Mouse (Mus musculus): ENCODE data around the gene P2rx3. TPM values are rescaled to one million over a fixed set of nuclear protein-coding genes. Genes with fewer than 3 reads are reported as not detected.

P2rx3 gene
- total and polyA plus RNA-seq, 3 experiments, result 0.05 to 0.60 TPM; not detected in 1

DNA sequence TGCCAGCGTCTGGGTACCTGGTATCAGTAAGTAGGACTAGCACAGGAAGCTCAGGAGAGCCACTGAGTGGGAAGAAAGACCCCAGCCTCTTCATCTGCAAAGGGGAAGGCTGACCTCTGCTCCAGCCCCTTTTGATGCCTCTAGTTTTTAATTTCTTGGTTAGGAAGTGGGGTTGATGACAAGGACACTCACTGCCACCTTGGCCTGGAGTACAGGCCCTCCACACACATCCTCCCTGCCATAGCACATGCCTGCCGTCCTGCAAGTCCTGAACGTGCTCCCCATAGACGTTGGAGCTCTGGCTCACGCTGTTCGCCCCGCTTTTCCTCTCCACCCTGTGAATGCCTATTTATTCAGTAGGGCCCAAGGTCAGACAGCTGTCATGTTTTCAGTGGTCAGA lies 30.7 kb downstream of the P2rx3 start:
- Histone ChIP-seq H3K36me3 (replicated peaks) (no peaks in the 10 kb centered on the region), H3K4me3 (ENCODE audit: low read depth, low read length) (no peak overlapping the region), H3K27me3 (ENCODE audit: insufficient read depth, low read length) (peaks cover 31% of the 10 kb centered on the region), H3K9me3 (replicated peaks) (no peaks in the 10 kb centered on the region), H3K4me1 (ENCODE audit: insufficient read depth, low read depth, low read length) (peaks cover 16% of the 10 kb centered on the region)
- ATAC-seq (ENCODE audit: extremely low read depth, insufficient number of reproducible peaks, low FRiP score, poor library complexity, severe bottlenecking), result no peak
- no peak for TF ChIP-seq GATA2 (IDR thresholded peaks at IDR 0.05; ENCODE audit: borderline replicate concordance, low read depth, low read length)
- no peak for TF ChIP-seq CTCF (IDR thresholded peaks at IDR 0.05; ENCODE audit: low read depth, low read length)
- no peak for TF ChIP-seq POLR2AphosphoS5 (IDR thresholded peaks at IDR 0.05; ENCODE audit: insufficient replicate concordance, low read depth, low read length)
- TF ChIP-seq GATA1 (IDR thresholded peaks at IDR 0.05; ENCODE audit: borderline replicate concordance, low read length), result no peak
- no peak for TF ChIP-seq TAL1 (conservative IDR thresholded peaks at IDR 0.05; ENCODE audit: low read depth, low read length)
- no peak for DNase-seq (ENCODE audit: low spot score)

DNA sequence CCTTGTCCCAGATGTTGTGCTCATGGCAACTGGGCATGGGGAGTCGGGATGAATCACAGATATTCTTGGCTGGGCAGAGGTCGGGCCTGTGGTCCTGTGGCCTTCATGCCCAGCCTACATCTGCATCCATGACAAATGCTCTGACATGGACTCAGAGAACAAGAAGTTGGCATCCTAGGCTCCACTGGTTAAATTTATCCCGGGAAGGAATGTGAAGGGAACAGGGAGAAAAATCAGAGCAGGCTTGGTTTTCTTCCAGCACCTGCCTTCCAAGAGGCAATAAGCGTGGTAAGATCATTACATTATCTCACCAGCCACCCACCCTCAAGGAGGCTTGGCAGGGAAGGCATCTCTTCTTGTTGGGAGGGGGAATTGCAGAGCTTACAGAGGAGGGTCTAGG lies 32.9 kb downstream of the P2rx3 start:
- DNase-seq (ENCODE audit: low spot score) (no peak), ATAC-seq (ENCODE audit: extremely low read depth, insufficient number of reproducible peaks, low FRiP score, poor library complexity, severe bottlenecking) (no peak)
- Histone ChIP-seq H3K4me1 (ENCODE audit: insufficient read depth, low read depth, low read length) (peaks cover 14% of the 10 kb centered on the region), H3K27me3 (ENCODE audit: insufficient read depth, low read length) (peaks cover 44% of the 10 kb centered on the region), H3K9me3 (replicated peaks) (no peaks in the 10 kb centered on the region), H3K4me3 (ENCODE audit: low read depth, low read length) (no peak overlapping the region), H3K36me3 (replicated peaks) (no peaks in the 10 kb centered on the region)
- TF ChIP-seq CTCF (IDR thresholded peaks at IDR 0.05; ENCODE audit: low read depth, low read length) (no peak), POLR2AphosphoS5 (IDR thresholded peaks at IDR 0.05; ENCODE audit: insufficient replicate concordance, low read depth, low read length) (no peak), GATA2 (IDR thresholded peaks at IDR 0.05; ENCODE audit: borderline replicate concordance, low read depth, low read length) (no peak), TAL1 (conservative IDR thresholded peaks at IDR 0.05; ENCODE audit: low read depth, low read length) (no peak), GATA1 (IDR thresholded peaks at IDR 0.05; ENCODE audit: borderline replicate concordance, low read length) (no peak)

DNA sequence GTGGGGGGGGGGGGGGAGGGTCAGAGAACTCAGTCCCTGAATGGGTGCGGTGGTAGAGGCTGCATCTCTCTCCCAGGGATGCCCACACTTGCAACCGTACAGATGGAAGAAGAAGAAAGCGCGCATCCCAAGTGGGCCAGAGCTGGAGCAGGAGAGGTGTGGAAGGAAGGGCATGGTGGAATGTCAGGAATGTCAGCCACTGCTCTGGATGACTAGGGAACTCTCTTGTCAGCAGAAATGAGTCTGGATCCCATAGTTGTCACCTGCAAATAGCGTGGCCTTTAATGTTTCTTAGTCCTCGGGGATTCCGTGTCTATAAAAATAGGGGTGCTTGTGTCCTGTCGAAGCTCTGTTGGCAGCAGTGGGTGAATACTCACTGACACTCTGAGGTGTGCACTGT lies 34.7 kb downstream of the P2rx3 start:
- H3K27me3 ChIP-seq (ENCODE audit: insufficient read depth, low read length), result peaks cover 55% of the 10 kb centered on the region
- no peaks in the 10 kb centered on the region for H3K9me3 ChIP-seq (replicated peaks)
- H3K4me3 ChIP-seq (ENCODE audit: low read depth, low read length), result no peak overlapping the region
- ATAC-seq (ENCODE audit: extremely low read depth, insufficient number of reproducible peaks, low FRiP score, poor library complexity, severe bottlenecking) (no peak), DNase-seq (ENCODE audit: low spot score) (no peak)
- peaks cover 12% of the 10 kb centered on the region for H3K4me1 ChIP-seq (ENCODE audit: insufficient read depth, low read depth, low read length)
- H3K36me3 ChIP-seq (replicated peaks), result no peaks in the 10 kb centered on the region
- no peak for TF ChIP-seq GATA1 (IDR thresholded peaks at IDR 0.05; ENCODE audit: borderline replicate concordance, low read length)
- no peak for TF ChIP-seq TAL1 (conservative IDR thresholded peaks at IDR 0.05; ENCODE audit: low read depth, low read length)
- no peak for TF ChIP-seq CTCF (IDR thresholded peaks at IDR 0.05; ENCODE audit: low read depth, low read length)
- TF ChIP-seq GATA2 (IDR thresholded peaks at IDR 0.05; ENCODE audit: borderline replicate concordance, low read depth, low read length), result no peak
- no peak for TF ChIP-seq POLR2AphosphoS5 (IDR thresholded peaks at IDR 0.05; ENCODE audit: insufficient replicate concordance, low read depth, low read length)

DNA sequence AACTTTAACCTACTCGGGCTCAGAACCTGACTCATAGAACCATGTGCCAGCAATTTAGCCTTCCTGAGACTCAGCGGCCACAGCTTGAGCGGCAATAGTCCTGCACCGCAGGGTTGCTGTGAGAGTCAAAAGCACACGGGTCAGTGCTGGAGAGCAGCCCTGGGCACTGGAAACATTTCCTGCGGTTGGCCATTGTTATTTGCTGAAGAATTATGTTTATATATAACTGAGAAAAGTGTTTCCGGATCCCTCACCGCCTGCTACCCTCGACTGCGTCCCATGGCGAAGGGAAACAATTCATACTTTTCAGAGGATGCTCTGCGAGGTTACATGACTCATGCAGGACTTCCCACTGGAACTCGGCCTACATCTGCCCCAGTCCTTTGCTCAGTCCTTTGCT lies 35.8 kb downstream of the P2rx3 start:
- Histone ChIP-seq H3K4me1 (ENCODE audit: insufficient read depth, low read depth, low read length) (peaks cover 14% of the 10 kb centered on the region), H3K36me3 (replicated peaks) (no peaks in the 10 kb centered on the region), H3K9me3 (replicated peaks) (no peaks in the 10 kb centered on the region), H3K4me3 (ENCODE audit: low read depth, low read length) (no peak overlapping the region), H3K27me3 (ENCODE audit: insufficient read depth, low read length) (peaks cover 52% of the 10 kb centered on the region)
- DNase-seq (ENCODE audit: low spot score) (no peak), ATAC-seq (ENCODE audit: extremely low read depth, insufficient number of reproducible peaks, low FRiP score, poor library complexity, severe bottlenecking) (no peak)
- TF ChIP-seq POLR2AphosphoS5 (IDR thresholded peaks at IDR 0.05; ENCODE audit: insufficient replicate concordance, low read depth, low read length) (no peak), GATA1 (IDR thresholded peaks at IDR 0.05; ENCODE audit: borderline replicate concordance, low read length) (no peak)

DNA sequence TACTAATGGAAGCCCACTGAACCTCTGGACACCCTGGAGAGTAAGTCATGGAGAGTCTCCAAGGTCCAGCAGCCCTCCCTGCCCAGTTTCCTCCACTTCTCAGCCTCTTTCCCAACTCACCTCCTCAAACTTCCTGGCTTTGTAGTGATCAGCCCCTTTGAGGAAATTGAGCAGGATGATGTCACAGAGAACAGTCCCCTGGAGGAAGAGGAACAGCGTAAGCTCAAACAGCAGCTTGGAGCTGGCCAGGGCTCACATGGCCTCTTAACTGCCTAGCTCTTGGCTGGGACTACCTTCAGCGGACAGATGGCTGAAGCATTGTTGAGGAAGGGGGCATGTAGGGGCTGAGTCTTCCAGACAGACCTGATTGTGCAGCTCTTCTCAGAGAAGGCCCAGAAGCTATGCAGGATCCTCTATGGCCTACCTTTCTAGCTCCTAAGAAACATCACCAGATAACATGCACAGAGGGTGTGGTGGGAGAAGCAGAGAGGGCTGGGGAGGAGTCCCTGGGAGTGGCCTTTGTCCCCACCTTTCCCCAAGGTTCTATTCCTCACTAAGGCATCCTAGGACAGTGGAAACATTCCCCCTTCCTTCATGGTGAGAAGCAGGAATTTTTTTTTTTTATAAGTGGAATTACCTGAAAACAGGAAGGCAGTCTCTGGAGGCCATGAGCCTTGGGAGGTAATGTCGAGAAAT lies 37.6 kb downstream of the P2rx3 start:
- no peak for ATAC-seq (ENCODE audit: extremely low read depth, insufficient number of reproducible peaks, low FRiP score, poor library complexity, severe bottlenecking)
- Histone ChIP-seq H3K4me1 (ENCODE audit: insufficient read depth, low read depth, low read length) (peaks cover 28% of the 10 kb centered on the region), H3K27me3 (ENCODE audit: insufficient read depth, low read length) (peaks cover 48% of the 10 kb centered on the region), H3K4me3 (ENCODE audit: low read depth, low read length) (no peak overlapping the region), H3K36me3 (replicated peaks) (no peaks in the 10 kb centered on the region), H3K9me3 (replicated peaks) (no peaks in the 10 kb centered on the region)
- DNase-seq (ENCODE audit: low spot score), result no peak
- TF ChIP-seq CTCF (IDR thresholded peaks at IDR 0.05; ENCODE audit: low read depth, low read length) (no peak), TAL1 (conservative IDR thresholded peaks at IDR 0.05; ENCODE audit: low read depth, low read length) (no peak), GATA2 (IDR thresholded peaks at IDR 0.05; ENCODE audit: borderline replicate concordance, low read depth, low read length) (no peak), GATA1 (IDR thresholded peaks at IDR 0.05; ENCODE audit: borderline replicate concordance, low read length) (no peak), POLR2AphosphoS5 (IDR thresholded peaks at IDR 0.05; ENCODE audit: insufficient replicate concordance, low read depth, low read length) (no peak)

DNA sequence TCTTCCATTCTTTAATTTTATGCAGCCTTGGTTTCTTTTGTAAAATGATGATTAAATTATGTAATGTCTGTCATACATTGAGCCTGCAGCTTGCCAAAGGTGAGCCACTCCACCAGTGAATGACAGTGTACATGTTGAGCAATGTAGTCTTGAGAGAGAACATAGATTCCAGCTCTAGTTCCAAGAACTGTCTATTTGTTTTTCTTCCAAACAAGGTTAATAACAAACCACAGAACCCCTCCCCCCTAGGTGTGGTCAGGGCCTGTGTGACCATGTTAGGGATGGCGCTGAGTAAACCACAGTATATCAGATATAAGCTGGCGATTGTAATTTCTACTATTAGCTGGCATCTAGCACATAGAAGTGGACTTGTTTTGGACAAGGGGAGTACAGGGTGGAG lies 40.9 kb downstream of the P2rx3 start:
- TF ChIP-seq CTCF (IDR thresholded peaks at IDR 0.05; ENCODE audit: low read depth, low read length) (no peak), TAL1 (conservative IDR thresholded peaks at IDR 0.05; ENCODE audit: low read depth, low read length) (no peak), POLR2AphosphoS5 (IDR thresholded peaks at IDR 0.05; ENCODE audit: insufficient replicate concordance, low read depth, low read length) (no peak), GATA1 (IDR thresholded peaks at IDR 0.05; ENCODE audit: borderline replicate concordance, low read length) (no peak), GATA2 (IDR thresholded peaks at IDR 0.05; ENCODE audit: borderline replicate concordance, low read depth, low read length) (no peak)
- Histone ChIP-seq H3K36me3 (replicated peaks) (no peaks in the 10 kb centered on the region), H3K4me1 (ENCODE audit: insufficient read depth, low read depth, low read length) (peaks cover 28% of the 10 kb centered on the region), H3K9me3 (replicated peaks) (no peaks in the 10 kb centered on the region), H3K4me3 (ENCODE audit: low read depth, low read length) (no peak overlapping the region), H3K27me3 (ENCODE audit: insufficient read depth, low read length) (peaks cover 40% of the 10 kb centered on the region)
- DNase-seq (ENCODE audit: low spot score) (no peak), ATAC-seq (ENCODE audit: extremely low read depth, insufficient number of reproducible peaks, low FRiP score, poor library complexity, severe bottlenecking) (peak; percentile 28; the same call in 1 of the 2 replicates)
